Mouse (Mus musculus) brain, embryonic 14.5 days (tissue): ENCODE results near the gene Col20a1.

Source experiments
- CTCF ChIP-seq: fragments of 200-500 bp; IDR thresholded peaks from 2 replicates; pipeline ENCODE4 v1.5.1; 2012; ENCODE audit warnings: inconsistent platforms, mild to moderate bottlenecking, moderate library complexity, borderline replicate concordance; ENCODE audit not compliant: insufficient read depth, insufficient read length; ENCODE audit errors: extremely low read depth
- POLR2A ChIP-seq: fragments of 200-500 bp; IDR thresholded peaks from 2 replicates; pipeline ENCODE4 v1.6.1; 2012; ENCODE audit warnings: mild to moderate bottlenecking, inconsistent platforms, borderline replicate concordance; ENCODE audit not compliant: poor library complexity, insufficient read depth, insufficient read length, severe bottlenecking; ENCODE audit errors: extremely low read depth

- peak; percentile 88 for TF ChIP-seq CTCF
- no peak for TF ChIP-seq POLR2A
Observed at GRCm38 (mm10) chr2:180996436-180996835, 10.1 kb downstream of the Col20a1 start.
